Mouse (Mus musculus) skeletal muscle tissue, postnatal 0 days (tissue): ENCODE measurements around the gene Pgp. TPM values are rescaled to one million over a fixed set of nuclear protein-coding genes. Genes with fewer than 3 reads are reported as not detected.

ENCODE experiments used
- polyA plus RNA-seq: library from polyadenylated mRNA; unstranded; fragments of >200 nt; fragmentation: Nextera tagmentation; extraction: Ambion mirVana; gene quantifications from 2 replicates; pipeline ENCODE4 v1.2.1, GENCODE M21; 2015

Gene Pgp
- 56.2 and 57.5 TPM in 2 replicates for polyA plus RNA-seq

DNA sequence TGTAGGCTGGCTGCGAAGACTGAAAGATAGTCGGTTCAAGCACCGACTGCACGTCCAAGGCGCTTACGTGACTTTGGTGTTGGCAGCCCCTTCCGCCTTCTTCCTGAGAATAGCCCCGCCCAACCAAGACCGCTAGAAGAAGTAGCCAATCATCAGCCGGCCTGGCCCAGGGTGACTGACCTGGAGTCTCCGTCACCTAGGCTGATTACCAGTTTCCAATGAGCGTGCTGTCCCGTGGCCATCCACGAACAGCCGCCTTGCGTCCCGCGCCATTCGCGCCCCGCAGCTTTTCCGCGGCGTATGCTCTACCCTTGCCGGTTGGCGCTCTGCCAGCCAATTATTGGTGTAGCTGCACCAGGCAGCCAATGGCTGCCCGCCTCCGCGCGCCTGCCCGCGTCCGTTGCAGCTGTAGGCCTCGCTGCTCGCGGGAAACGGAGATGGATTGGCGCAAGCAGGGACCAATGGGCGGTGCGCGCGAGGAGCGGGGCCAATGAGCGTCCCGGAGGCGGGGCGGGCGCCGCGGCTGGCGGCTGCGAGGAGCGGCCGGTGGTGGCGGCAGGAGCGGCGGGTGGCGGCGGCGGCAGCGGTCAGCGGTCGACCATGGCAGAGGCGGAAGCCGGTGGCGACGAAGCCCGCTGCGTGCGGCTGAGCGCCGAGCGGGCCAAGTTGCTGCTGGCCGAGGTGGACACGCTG, at the start of gene Pgp, which contains the start of gene E4f1:
Pgp (plus strand) TSS at position 483 of the 693 bp plus-strand sequence.
E4f1 (minus strand) TSS at position 404 of the 693 bp plus-strand sequence.

DNA sequence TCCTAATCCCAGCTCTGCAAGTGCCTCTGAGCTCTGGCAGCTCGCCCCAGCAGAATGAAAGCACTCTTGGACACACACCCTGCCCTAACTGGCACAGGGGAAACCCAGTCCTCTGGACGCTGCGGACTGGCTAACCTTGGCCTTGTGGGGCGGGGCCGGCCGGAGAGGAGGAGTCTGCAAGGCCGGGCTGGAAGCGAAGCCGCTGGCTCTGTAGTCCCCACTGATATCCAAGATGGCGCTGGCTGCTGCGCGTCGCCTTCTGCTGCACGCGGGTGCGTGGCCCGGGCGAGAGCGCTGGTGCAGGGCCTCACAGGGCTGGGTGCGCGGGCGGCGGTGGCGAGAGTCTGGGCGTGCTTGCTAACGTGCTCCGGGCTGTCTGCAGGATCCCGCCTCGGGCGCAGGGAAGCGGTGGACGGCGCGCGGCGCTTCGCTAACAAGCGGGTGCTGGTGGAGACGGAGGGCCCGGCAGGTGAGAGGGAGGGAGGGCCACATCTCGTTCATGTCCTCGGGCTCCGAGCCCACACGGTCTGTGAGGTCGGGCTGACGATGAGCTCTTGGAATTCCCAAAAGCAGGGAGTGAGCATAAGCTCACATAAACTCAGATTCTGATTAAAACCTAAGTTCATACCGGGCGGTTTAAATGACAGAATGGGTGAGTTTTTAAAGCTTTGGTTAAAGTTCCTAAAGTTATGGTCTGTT, 43.6 kb upstream of the Pgp start, which contains the start of gene Eci1:
Eci1 (plus strand) TSS at position 171 of the 699 bp plus-strand sequence.

DNA sequence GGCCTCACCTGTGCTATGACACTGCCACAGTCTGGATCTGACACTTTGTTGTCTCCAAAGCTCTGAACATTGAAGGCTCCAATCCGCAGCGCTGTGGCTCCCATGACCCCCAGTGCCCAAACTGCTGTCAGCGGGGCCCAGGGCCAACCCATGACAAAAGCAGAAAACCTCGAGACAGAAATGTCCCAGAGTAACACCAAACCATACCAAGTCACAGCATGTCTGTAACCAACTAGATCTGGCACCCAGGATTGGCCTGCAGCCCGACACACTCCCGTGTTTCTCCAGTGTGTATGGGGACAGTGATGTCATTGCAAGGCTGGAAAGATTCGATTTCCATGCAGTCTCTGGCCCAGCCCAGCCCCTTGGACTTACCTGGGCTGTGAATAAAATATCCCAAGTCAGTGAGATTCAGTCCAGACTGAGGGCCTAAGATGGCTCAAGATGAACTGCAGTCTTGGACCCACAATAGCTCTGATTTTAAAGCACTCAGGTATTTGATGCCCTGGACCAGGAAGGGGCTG, 27.5 kb upstream of the Pgp start, which contains the start of gene Dnase1l2:
Dnase1l2 (minus strand) TSS at position 474 of the 524 bp plus-strand sequence.

DNA sequence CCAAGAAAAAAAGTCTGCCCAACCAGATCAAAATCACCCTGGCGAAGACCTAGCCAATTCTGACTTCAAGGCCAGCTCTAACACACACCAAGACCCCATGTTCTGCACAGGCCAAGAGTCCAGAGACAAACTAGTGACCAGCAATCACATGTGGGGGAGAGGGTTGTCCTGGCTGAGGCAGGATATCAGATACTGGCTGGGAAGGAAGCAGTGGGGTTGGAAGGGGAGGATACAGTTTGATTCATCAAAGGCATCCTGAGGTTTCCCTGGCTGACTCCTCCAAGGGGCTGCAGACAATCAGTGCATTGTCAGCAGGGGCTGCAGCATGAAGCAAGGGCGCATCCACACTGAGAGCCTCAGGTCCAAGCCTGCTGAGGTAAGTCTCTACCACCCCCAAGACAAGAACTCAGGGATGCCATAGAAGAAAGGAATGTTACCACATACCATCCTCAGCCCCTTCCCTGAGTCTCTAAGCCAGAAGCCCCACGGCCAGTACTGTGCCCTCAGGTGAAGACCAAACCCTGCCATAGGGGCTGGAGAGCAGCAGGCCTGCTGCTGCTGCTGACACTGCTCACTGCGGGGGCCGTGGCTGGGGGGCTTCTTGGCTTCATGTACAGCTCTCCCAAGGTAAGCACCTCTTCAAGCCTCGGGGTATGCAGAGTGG, 3.6 kb downstream of the Pgp start, which contains the start of gene Bricd5:
Bricd5 (plus strand) TSS at position 273 of the 664 bp plus-strand sequence.

DNA sequence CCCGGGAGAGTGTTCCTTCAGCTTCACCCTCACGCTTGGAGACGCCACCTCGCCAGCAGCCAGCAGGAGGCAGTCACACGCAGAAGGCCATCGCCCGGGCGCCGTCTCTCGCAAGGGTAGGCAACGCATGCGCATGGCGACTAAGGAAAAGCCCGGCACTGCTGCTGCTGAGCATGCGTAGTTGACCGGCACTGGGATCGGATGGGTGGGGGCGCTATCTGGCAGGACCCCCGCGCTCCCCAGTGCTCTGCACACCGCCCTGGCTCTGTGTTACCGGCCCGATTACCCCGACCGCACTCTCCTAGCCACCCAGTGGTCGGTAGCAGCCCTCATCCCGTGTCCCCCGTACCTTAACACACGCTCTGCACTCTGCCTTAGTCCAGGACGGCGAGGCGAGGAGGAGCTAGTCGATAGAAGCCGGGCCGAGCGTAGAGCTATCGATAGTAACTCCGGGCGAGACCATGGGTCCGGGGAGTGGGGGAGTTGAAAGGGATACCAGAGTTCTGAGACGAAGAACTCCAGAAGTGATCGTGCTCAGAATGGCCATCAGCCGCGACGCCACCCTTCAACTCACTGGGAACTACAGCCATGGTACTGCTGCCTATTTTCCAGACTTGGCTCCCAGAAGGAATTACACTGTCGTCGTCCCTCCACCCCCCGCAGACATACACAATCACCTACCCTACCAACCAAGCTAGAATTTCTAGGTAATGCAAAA, 8.6 kb downstream of the Pgp start, which contains the start of gene Mlst8:
Mlst8 (minus strand) TSS at position 416 of the 718 bp plus-strand sequence.

DNA sequence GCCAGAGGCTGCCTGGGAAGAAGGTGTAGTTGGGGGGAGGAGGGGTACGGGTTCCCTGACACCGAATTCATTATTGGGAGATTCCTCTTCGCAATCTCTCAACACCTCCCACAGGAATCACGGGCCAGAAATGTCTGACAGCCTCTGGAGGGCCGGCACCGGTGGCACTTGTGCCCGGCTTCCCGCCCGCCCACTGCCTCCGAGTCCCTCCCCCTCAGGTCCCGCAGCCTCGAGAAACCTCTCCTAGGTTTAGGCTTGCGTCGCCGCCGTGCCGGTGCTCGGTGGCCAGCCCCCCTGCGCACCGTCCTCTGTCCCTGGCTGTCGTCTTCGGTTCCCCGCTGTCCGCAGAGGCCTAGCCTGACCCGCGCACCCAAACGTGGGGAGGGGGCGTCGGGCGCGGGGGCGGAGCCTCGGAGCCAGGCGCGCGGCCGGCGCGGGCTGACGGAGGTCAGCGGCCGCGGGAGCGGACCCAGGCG, 18.0 kb downstream of the Pgp start, which contains the start of gene Caskin1:
Caskin1 (plus strand) TSS at position 416 of the 476 bp plus-strand sequence.

Other genes starting within 250 kb of the Pgp start
- gene Tedc2, start 249.5 kb upstream of the Pgp start, polyA plus RNA-seq, result 3.7 and 4.5 TPM in 2 replicates
- 8.0 and 9.4 TPM in 2 replicates for gene Ccnf, start 218.9 kb upstream of the Pgp start, polyA plus RNA-seq
- not detected in 2 replicates for gene Abca17, start 119.3 kb upstream of the Pgp start, polyA plus RNA-seq
- gene Abca3, start 118.4 kb upstream of the Pgp start, polyA plus RNA-seq, result 4.2 and 5.4 TPM in 2 replicates
- 110 and 113 TPM in 2 replicates for gene Rnps1, start 55.8 kb upstream of the Pgp start, polyA plus RNA-seq
- 213 and 235 TPM in 2 replicates for gene Eci1, start 43.8 kb upstream of the Pgp start, polyA plus RNA-seq
- 0.87 and 2.3 TPM in 2 replicates for gene Dnase1l2, start 27.3 kb upstream of the Pgp start, polyA plus RNA-seq
- 13.3 and 13.6 TPM in 2 replicates for gene E4f1, start 79 bp upstream of the Pgp start, polyA plus RNA-seq
- gene Bricd5, start 3.5 kb downstream of the Pgp start, polyA plus RNA-seq, result 0.40 TPM in 1 of 2 replicates, not detected in the other
- gene Mlst8, start 8.7 kb downstream of the Pgp start, polyA plus RNA-seq, result 8.4 and 8.8 TPM in 2 replicates
- 0.29 and 0.34 TPM in 2 replicates for gene Caskin1, start 18.2 kb downstream of the Pgp start, polyA plus RNA-seq
- gene Traf7, start 57.5 kb downstream of the Pgp start, polyA plus RNA-seq, result 43.2 and 46.8 TPM in 2 replicates
- 0.39 and 0.69 TPM in 2 replicates for gene Rab26, start 63.8 kb downstream of the Pgp start, polyA plus RNA-seq
- 12.6 TPM in 2 replicates for gene Pkd1, start 79.4 kb downstream of the Pgp start, polyA plus RNA-seq
- 25.6 and 31.9 TPM in 2 replicates for gene Tsc2, start 162.2 kb downstream of the Pgp start, polyA plus RNA-seq
- 11.1 TPM in 2 replicates for gene Nthl1, start 162.3 kb downstream of the Pgp start, polyA plus RNA-seq
- gene Slc9a3r2, start 179.9 kb downstream of the Pgp start, polyA plus RNA-seq, result 38.9 and 45.6 TPM in 2 replicates
- not detected in 2 replicates for gene Npw, start 188.1 kb downstream of the Pgp start, polyA plus RNA-seq
- gene Zfp598, start 199.3 kb downstream of the Pgp start, polyA plus RNA-seq, result 9.0 and 11.7 TPM in 2 replicates
- 0.11 TPM in 1 of 2 replicates, not detected in the other for gene Syngr3, start 219.6 kb downstream of the Pgp start, polyA plus RNA-seq
- 33.2 and 39.3 TPM in 2 replicates for gene Gfer, start 225.8 kb downstream of the Pgp start, polyA plus RNA-seq
- gene Noxo1, start 225.8 kb downstream of the Pgp start, polyA plus RNA-seq, result 1.1 and 1.8 TPM in 2 replicates
- gene Tbl3, start 237.3 kb downstream of the Pgp start, polyA plus RNA-seq, result 22.5 and 25.2 TPM in 2 replicates
- gene Rnf151, start 247.7 kb downstream of the Pgp start, polyA plus RNA-seq, result not detected in 2 replicates
- gene Rps2, start 247.7 kb downstream of the Pgp start, polyA plus RNA-seq, result 829 and 862 TPM in 2 replicates